Mouse (Mus musculus): Measurements from ENCODE around the gene Tiam1.

GRCm38 (mm10) chr16:89837096-89837495 lies 306.5 kb downstream of the Tiam1 start:
- TF ChIP-seq GATA1 (IDR thresholded peaks at IDR 0.05; ENCODE audit: borderline replicate concordance, low read length) (no peak), FLI1 (IDR thresholded peaks at IDR 0.05; ENCODE audit: low read length) (no peak)

Measured in megakaryocyte, embryonic 14.5 days (primary cell).